Mouse (Mus musculus) gastrocnemius, postnatal 14 days (tissue): ENCODE results near the gene Olfr1505. TPM values are rescaled to one million over a fixed set of nuclear protein-coding genes. Genes with fewer than 3 reads are reported as not detected.

ENCODE experiments used
- DNase-seq: peaks from one replicate; pipeline ENCODE4 v3.0.0; 2021; ENCODE audit warnings: mixed read lengths
- intact Hi-C: fragments of 180-260 bp; cut with DNase I; formaldehyde crosslinking; loops from one replicate; pipeline ENCODE4 v1.15.1; 2025; ENCODE audit warnings: low total_unique reads
- long read RNA-seq, 2 experiments: library from polyadenylated mRNA; stranded (forward); transcript quantifications; one replicate each; pipeline ENCODE4 v2.0.0; 2021
- total RNA-seq, 2 experiments: library from RNA; stranded (reverse); gene quantifications; 2 replicates each; pipeline ENCODE4 v1.2.3; 2021

Gene Olfr1505
- total RNA-seq, result not detected
- long read RNA-seq, experiment 1, result 0 reads
- long read RNA-seq, experiment 2, result 0 reads

DNA sequence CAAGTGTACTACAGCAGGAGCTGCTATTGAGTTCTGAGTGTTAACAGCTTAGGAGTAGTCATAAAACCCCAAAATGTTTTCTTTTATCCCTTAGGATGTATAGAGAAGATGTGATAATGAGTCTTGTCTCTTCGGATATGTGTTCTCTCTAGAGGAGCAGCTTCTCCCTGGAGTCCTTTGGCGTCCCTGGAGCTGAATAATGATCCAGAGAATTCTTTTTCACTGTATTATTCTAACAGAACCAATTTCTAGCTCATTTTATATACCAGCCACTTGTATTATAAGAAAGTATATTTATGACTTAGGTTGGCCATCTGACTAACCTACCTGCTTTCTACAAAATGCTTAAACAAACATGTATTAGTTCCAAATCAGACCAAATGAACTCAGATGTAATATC, at the start of gene Olfr1505:
TSS of gene Olfr1505 (plus strand) at position 301 of the 400 bp plus-strand sequence.
- intact Hi-C loops, result no loop called here
- no peak for DNase-seq

DNA sequence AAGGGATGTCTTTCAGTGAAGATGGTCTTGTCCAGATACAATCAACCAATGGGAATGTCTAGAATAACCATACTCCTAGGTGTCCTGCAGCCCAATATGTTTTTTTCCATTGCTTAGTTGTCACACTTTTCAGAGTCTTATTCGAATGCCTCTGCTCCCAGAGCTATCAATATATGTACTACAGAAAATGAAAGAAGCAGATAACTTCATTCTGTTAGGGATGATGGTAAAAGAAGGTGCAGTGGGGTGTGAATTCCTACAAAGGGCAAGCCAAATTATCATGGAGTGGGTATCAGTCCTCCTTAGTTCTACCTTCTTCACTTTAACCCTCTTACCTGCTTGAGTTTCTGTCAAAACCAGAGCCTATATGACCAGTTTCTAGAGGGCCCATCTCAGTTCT, 15.5 kb upstream of the Olfr1505 start, which contains the start of gene Olfr1504:
TSS of gene Olfr1504 (minus strand) at position 101 of the 400 bp plus-strand sequence.
- no peak for DNase-seq
- intact Hi-C loops, result no loop called here

Other genes starting within 250 kb of the Olfr1505 start
- gene Olfr1491, start 216.3 kb upstream of the Olfr1505 start, total RNA-seq, result not detected
- gene Olfr1493-ps1, start 190.3 kb upstream of the Olfr1505 start, total RNA-seq, result not detected
- not detected for gene Olfr1494, start 173.8 kb upstream of the Olfr1505 start, total RNA-seq
- not detected for gene Olfr1495, start 148.9 kb upstream of the Olfr1505 start, total RNA-seq
- gene Olfr1496, start 135.7 kb upstream of the Olfr1505 start, total RNA-seq, result not detected
- gene Olfr1497, start 115.3 kb upstream of the Olfr1505 start, total RNA-seq, result not detected
- not detected for gene Olfr1499, start 94.1 kb upstream of the Olfr1505 start, total RNA-seq
- gene Olfr1500, start 83.0 kb upstream of the Olfr1505 start, total RNA-seq, result not detected
- not detected for gene Olfr1501, start 62.8 kb upstream of the Olfr1505 start, total RNA-seq
- gene Olfr1502, start 51.7 kb upstream of the Olfr1505 start, total RNA-seq, result not detected
- gene Olfr1504, start 15.6 kb upstream of the Olfr1505 start, total RNA-seq, result not detected